Mouse (Mus musculus) embryonic facial prominence, embryonic 10.5 days (tissue): ENCODE measurements around the gene Olfr406. TPM values are rescaled to one million over a fixed set of nuclear protein-coding genes. Genes with fewer than 3 reads are reported as not detected.

Experiments used
- DNase-seq: peaks from one replicate; pipeline ENCODE4 v3.0.0-alpha.2; 2017; ENCODE audit warnings: low spot score
- H3K27ac ChIP-seq: fragments of 300-500 bp; sonication (generic); replicated peaks from 2 replicates; pipeline ENCODE4 v1.5.1; 2016; ENCODE audit warnings: mild to moderate bottlenecking
- H3K27me3 ChIP-seq: fragments of 300-500 bp; sonication (generic); replicated peaks from 2 replicates; pipeline ENCODE4 v1.6.1; 2016; ENCODE audit warnings: low read depth, mild to moderate bottlenecking; ENCODE audit not compliant: poor library complexity, severe bottlenecking
- H3K36me3 ChIP-seq: fragments of 300-500 bp; sonication (generic); replicated peaks from 2 replicates; pipeline ENCODE4 v1.6.1; 2016; ENCODE audit warnings: mild to moderate bottlenecking, moderate library complexity
- H3K4me1 ChIP-seq: fragments of 300-500 bp; sonication (generic); 2 replicates; pipeline ENCODE4 v1.6.1; 2016
- H3K4me3 ChIP-seq: fragments of 300-500 bp; sonication (generic); 2 replicates; pipeline ENCODE4 v1.5.1; 2016; ENCODE audit warnings: mild to moderate bottlenecking, moderate library complexity
- H3K9me3 ChIP-seq: fragments of 300-500 bp; sonication (generic); 2 replicates; pipeline ENCODE4 v1.6.1; 2016; ENCODE audit warnings: mild to moderate bottlenecking
- WGBS: fragments of 180-500 bp; shearing (Covaris S2); methylation state at CpG from one replicate; pipeline ENCODE4 v1.1.7; 2016; 5-methylcytosine and 5-hydroxymethylcytosine counted together
- polyA plus RNA-seq: library from polyadenylated mRNA; unstranded; fragments of >200 nt; fragmentation: Nextera tagmentation; extraction: Ambion mirVana; gene quantifications from 2 replicates; pipeline ENCODE4 v1.2.1, GENCODE M21; 2016

Olfr406 gene
- polyA plus RNA-seq, result not detected in 2 replicates

- no peaks in the 10 kb centered on the region for H3K27me3 ChIP-seq
- 61% methylated on average over 2 of the region's 2 CpGs for WGBS
- no peaks in the 10 kb centered on the region for H3K4me1 ChIP-seq
- no peak within 1 kb of the TSS for H3K27ac ChIP-seq
- H3K9me3 ChIP-seq, result peaks cover 25% of the 10 kb centered on the region
- H3K4me3 ChIP-seq, result no peak within 1 kb of the TSS
- no peaks in the 10 kb centered on the region for H3K36me3 ChIP-seq
- DNase-seq, result no peak
Measured at GRCm38 (mm10) chr11:74259508-74259907, at the start of gene Olfr406. Gene Olfr406, plus strand, starts transcription at chr11:74259808.

- no peak within 1 kb of the TSS for H3K4me3 ChIP-seq
- H3K27ac ChIP-seq, result no peak within 1 kb of the TSS
- H3K9me3 ChIP-seq, result peaks cover 22% of the 10 kb centered on the region; the same call in 1 of the 2 replicates
- no peaks in the 10 kb centered on the region for H3K4me1 ChIP-seq
- DNase-seq, result no peak
- 60% methylated on average over 1 of the region's 1 CpGs for WGBS
- H3K27me3 ChIP-seq, result no peaks in the 10 kb centered on the region
- no peaks in the 10 kb centered on the region for H3K36me3 ChIP-seq
Measured at GRCm38 (mm10) chr11:74211279-74211678, 48.3 kb upstream of the Olfr406 start, which contains the start of gene Olfr43. Gene Olfr43, minus strand, starts transcription at chr11:74211379.

GRCm38 (mm10) chr11:74241201-74241600 is 18.4 kb upstream of the Olfr406 start:
- Histone ChIP-seq H3K36me3 (no peaks in the 10 kb centered on the region), H3K27ac (no peak overlapping the region), H3K27me3 (no peaks in the 10 kb centered on the region), H3K4me1 (no peaks in the 10 kb centered on the region), H3K4me3 (no peak overlapping the region), H3K9me3 (peaks cover 33% of the 10 kb centered on the region)
- DNase-seq, result no peak
- 89% methylated on average over 3 of the region's 3 CpGs for WGBS

GRCm38 (mm10) chr11:74283436-74283835 is 23.8 kb downstream of the Olfr406 start, which contains the start of gene Olfr59:
Gene Olfr59, plus strand, starts transcription at chr11:74283736.
- 61% methylated on average over 2 of the region's 2 CpGs for WGBS
- no peaks in the 10 kb centered on the region for H3K4me1 ChIP-seq
- no peaks in the 10 kb centered on the region for H3K36me3 ChIP-seq
- no peak for DNase-seq
- no peaks in the 10 kb centered on the region for H3K27me3 ChIP-seq
- H3K4me3 ChIP-seq, result no peak within 1 kb of the TSS
- H3K9me3 ChIP-seq, result peaks cover 22% of the 10 kb centered on the region
- H3K27ac ChIP-seq, result no peak within 1 kb of the TSS

DNA sequence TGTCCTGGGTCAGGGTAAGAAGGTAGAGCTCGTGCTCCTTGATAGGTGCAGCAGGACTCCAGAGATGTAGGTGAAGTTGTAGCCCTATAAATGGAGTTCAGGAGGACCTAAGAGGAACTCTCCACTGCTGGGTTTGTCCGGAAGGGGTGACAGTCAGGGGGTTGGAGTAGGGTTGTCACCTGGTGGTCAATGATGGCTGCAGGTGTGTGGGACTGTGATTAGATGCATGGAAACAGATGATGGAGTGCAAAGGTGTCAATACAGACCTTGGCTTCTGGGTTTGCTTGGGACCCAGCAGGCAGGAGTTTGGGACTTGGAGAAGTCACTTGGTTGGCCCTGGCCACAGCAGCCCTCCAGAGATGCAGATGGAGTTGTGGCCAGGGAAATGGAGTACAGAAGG is 27.6 kb downstream of the Olfr406 start:
- no peaks in the 10 kb centered on the region for H3K4me1 ChIP-seq
- no peak overlapping the region for H3K27ac ChIP-seq
- no peak for DNase-seq
- H3K4me3 ChIP-seq, result no peak overlapping the region
- no peaks in the 10 kb centered on the region for H3K36me3 ChIP-seq
- WGBS, result 78% methylated on average over 2 of the region's 2 CpGs
- H3K9me3 ChIP-seq, result peaks cover 15% of the 10 kb centered on the region; the same call in 1 of the 2 replicates
- H3K27me3 ChIP-seq, result no peaks in the 10 kb centered on the region

Other genes with a start within 250 kb of the Olfr406 start
- not detected in 2 replicates for gene Olfr139, start 203.3 kb upstream of the Olfr406 start, polyA plus RNA-seq
- gene Olfr399, start 203.2 kb upstream of the Olfr406 start, polyA plus RNA-seq, result not detected in 2 replicates
- not detected in 2 replicates for gene Zfp616, start 189.9 kb upstream of the Olfr406 start, polyA plus RNA-seq
- gene Olfr401, start 146.1 kb upstream of the Olfr406 start, polyA plus RNA-seq, result not detected in 2 replicates
- not detected in 2 replicates for gene Olfr402, start 106.3 kb upstream of the Olfr406 start, polyA plus RNA-seq
- gene Olfr403, start 73.6 kb upstream of the Olfr406 start, polyA plus RNA-seq, result not detected in 2 replicates
- not detected in 2 replicates for gene Olfr43, start 48.4 kb upstream of the Olfr406 start, polyA plus RNA-seq
- not detected in 2 replicates for gene Olfr59, start 23.9 kb downstream of the Olfr406 start, polyA plus RNA-seq
- gene Olfr410, start 78.2 kb downstream of the Olfr406 start, polyA plus RNA-seq, result not detected in 2 replicates
- gene Olfr411, start 92.8 kb downstream of the Olfr406 start, polyA plus RNA-seq, result not detected in 2 replicates
- not detected in 2 replicates for gene Olfr412, start 102.3 kb downstream of the Olfr406 start, polyA plus RNA-seq